Mouse (Mus musculus): Measurements from ENCODE around the gene Ccr10.

DNA sequence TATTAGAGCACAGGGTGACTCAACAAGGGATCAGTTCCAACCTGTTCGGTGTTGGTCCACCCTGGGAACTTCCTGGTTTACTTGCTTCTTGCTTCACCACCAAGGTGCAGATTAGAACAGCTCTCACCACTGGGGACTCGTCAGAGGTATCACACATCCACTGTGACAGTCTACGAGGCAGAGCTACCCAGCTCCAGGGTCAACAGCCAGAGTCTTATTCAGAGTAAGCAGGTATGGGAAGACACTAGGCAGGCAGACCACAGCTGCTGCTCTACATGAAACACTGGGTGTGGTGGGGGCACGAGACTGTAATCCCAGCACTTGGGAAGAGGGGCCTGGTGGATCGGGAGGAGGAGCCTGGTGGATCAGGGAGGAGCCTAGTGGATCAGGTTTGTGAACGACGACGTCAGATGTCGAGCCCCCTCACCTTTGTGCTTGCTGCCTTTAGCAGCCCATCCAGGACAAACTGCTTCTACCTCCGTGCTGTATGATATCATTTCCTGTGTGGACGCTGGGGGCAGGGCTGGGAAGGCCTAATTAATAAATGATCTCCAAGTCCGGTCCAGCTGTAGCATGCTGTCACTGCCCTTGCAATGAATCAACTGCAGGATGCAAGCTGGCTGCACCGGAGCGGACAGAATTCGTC lies 36.6 kb downstream of the Ccr10 start:
- TF ChIP-seq MAFK (IDR thresholded peaks at IDR 0.05; ENCODE audit: borderline replicate concordance, low read depth, low read length), result no peak
- no peak for TF ChIP-seq USF1 (IDR thresholded peaks at IDR 0.05; ENCODE audit: low read depth, low read length)
- TF ChIP-seq KAT2A (conservative IDR thresholded peaks at IDR 0.05; ENCODE audit: low read depth, low read length), result no peak
- TF ChIP-seq CTCF (IDR thresholded peaks at IDR 0.05 in 2 of 3, conservative IDR thresholded peaks at IDR 0.05 in 1 of 3; ENCODE audit: control insufficient read depth in 1 of 3, insufficient read depth in 1 of 3, low read depth in 2 of 3, low read length in 3 of 3, poor library complexity in 1 of 3, severe bottlenecking in 1 of 3), result no peak
- no peak for TF ChIP-seq MYB (IDR thresholded peaks at IDR 0.05; ENCODE audit: low read depth, low read length)
- TF ChIP-seq CHD2 (IDR thresholded peaks at IDR 0.05; ENCODE audit: low read length), result no peak

All from MEL (cell line).